Mouse (Mus musculus): Measurements from ENCODE around the gene Nipa1. TPM values are rescaled to one million over a fixed set of nuclear protein-coding genes. Genes with fewer than 3 reads are reported as not detected.
A peak's percentile ranks its signal among the peaks of the same experiment; 100 is the strongest.
"Not testable (repeated sequence)": the region's sequence is repeated elsewhere in the genome, so short reads cannot be mapped to it uniquely, and the experiment has no call there.

The Nipa1 gene
- polyA plus RNA-seq, 1 experiment from 2014 or later, result 8.9 TPM

DNA sequence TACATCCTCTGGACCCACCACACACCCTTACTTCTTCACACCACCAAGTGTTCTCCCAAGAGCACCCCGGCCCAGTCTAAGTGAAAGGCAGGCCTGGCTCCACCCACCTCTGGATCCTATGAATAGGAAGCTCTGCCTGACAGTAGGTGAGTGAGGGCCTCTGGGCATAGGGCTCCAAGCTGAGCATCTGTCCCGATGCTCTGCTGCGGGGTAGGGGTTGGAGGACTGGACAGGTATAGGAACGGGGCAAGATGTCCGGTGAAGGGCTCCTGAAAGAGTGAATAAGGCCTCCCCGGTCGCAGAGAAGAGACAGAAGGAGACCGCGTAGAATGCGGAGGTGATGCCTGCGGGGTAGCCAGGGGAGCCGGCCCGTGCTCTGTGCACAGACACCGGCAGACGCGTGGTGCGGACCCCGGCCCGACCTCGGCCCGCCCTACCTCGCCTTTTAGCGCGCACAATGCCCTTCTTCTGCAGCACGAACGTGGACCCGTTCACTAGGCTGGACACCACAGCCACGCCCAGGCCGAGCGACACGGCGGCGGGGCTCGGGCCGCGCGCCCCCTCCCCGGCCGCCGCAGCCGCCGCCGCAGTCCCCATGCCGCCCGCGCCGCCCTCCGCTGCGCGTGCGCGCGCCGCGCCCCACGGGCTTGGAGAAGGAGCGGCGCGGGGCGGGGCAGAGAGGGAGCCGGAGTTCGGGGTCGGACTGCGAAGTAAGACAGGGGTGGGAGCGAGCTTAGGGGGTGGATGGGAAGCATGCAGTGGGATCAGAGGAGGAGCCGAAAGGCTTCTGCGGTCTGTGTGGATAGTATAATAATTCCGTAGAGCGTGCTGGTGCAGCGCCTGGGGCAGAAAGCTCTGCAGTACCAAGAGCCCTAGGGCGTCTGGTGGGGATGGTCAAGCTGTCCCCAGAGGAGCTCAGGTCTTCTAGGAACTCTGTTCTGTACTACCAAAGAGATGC is 503 bp downstream of the Nipa1 start:
- Histone ChIP-seq H3K36me3 (no peaks in the 10 kb centered on the region), H3K9me3 (replicated peaks) (no peaks in the 10 kb centered on the region), H3K27ac (replicated peaks) (peak overlapping the region; percentile 87), H3K4me1 (peaks cover 12% of the 10 kb centered on the region), H3K27me3 (ENCODE audit: low read depth, poor library complexity, severe bottlenecking) (no peaks in the 10 kb centered on the region; the same call in 1 of the 2 replicates), H3K4me3 (peak overlapping the region; percentile 77)
- WGBS, result under 1% methylated on average over 68 of the region's 71 CpGs
- DNase-seq (ENCODE audit: low spot score), result peak; percentile 79

DNA sequence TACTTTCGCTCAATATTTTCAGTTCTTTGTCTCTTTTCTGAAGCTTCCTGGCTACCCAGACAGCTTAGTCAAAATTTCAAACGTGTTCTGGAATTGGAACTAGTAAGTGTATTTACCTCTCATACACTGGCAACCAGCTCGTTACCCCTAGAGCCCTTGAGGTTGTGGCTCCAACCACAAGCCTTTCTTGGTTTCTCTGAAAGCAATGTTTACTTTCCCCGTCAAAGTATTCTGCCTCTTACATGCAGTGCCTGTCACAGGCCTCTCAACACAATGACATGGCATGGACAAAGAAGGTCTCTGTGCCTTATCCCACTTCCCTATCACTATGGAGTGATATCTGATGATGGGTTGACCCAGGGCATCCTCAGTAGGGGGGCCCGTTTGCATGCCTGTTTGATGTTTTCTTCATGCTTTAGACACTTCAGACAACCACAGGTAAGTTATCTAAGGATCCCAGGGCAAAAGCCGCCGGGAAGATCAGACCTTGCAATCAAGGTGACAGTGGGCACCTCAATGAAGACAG is 1.2 kb downstream of the Nipa1 start:
- Histone ChIP-seq H3K36me3 (no peaks in the 10 kb centered on the region), H3K27me3 (ENCODE audit: low read depth, poor library complexity, severe bottlenecking) (no peaks in the 10 kb centered on the region; the same call in 1 of the 2 replicates), H3K4me3 (peak overlapping the region; percentile 77), H3K4me1 (peaks cover 12% of the 10 kb centered on the region), H3K9me3 (replicated peaks) (no peaks in the 10 kb centered on the region), H3K27ac (replicated peaks) (peak overlapping the region; percentile 87)
- WGBS, result 54% methylated on average over 7 of the region's 7 CpGs
- DNase-seq (ENCODE audit: low spot score), result no peak

DNA sequence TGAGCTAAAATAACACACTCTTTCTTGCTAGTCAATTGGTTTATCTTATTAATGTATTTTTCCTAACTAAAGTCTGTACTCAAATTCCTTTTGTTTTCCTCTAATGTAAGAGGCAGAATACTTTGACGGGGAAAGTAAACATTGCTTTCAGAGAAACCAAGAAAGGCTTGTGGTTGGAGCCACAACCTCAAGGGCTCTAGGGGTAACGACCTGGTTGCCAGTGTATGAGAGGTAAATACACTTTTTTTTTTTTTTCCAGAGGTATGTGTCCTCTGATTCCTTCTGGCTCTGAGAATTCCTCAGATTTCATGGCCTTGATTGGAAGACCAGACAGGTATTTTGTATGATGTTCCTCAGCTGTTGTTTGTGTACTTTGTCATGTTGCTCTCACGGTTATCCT is 2.0 kb downstream of the Nipa1 start:
- Histone ChIP-seq H3K27ac (replicated peaks) (no peak overlapping the region), H3K9me3 (replicated peaks) (no peaks in the 10 kb centered on the region), H3K4me1 (peaks cover 12% of the 10 kb centered on the region), H3K4me3 (no peak overlapping the region), H3K36me3 (no peaks in the 10 kb centered on the region), H3K27me3 (ENCODE audit: low read depth, poor library complexity, severe bottlenecking) (no peaks in the 10 kb centered on the region; the same call in 1 of the 2 replicates)
- 85% methylated on average over 3 of the region's 3 CpGs for WGBS
- DNase-seq (ENCODE audit: low spot score), result no peak

DNA sequence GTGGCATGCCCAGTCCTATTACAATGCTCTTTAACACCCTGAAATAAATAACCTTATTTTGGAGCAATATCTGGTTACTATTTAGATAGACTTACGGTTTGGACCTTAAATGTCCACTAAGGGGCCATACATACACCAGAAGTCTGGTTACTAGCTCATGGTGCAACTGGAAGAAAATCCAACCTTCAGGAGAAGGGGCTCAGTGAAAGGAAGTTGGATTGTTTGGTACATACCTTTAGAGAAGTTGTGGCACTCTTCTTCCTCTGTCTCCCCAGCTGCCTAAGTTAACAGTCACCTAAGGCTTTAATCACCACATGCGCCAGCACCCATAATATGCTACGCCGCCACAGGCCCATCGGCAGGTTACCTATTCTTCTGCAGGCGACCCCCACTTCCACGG is 3.9 kb downstream of the Nipa1 start:
- Histone ChIP-seq H3K4me3 (no peak overlapping the region), H3K9me3 (replicated peaks) (no peaks in the 10 kb centered on the region), H3K27me3 (ENCODE audit: low read depth, poor library complexity, severe bottlenecking) (no peaks in the 10 kb centered on the region; the same call in 1 of the 2 replicates), H3K27ac (replicated peaks) (no peak overlapping the region), H3K36me3 (no peaks in the 10 kb centered on the region), H3K4me1 (peaks cover 12% of the 10 kb centered on the region)
- WGBS, result 94% methylated on average over 7 of the region's 7 CpGs
- no peak for DNase-seq (ENCODE audit: low spot score)

DNA sequence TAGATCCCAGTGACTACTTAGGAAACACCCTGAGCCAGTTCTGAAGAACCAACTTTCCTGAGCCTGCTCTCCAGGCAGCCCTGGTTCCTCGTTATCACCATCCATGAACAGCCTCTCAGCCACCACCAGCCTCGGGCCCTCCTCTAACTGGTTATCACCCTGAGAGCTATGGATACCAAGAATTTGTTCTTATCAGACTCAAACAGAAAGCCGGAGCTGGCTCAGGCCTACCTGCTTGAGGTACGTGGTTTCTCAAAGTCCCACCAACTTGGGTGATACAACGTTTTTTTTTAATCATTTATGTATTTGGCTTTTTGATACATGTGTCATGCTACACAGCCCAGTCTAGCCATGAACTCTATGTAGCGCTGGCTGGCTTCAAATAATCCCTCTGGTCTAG is 4.6 kb downstream of the Nipa1 start:
- no peak overlapping the region for H3K4me3 ChIP-seq
- WGBS, result 90% methylated on average over 6 of the region's 6 CpGs
- no peaks in the 10 kb centered on the region for H3K9me3 ChIP-seq (replicated peaks)
- H3K4me1 ChIP-seq, result peaks cover 12% of the 10 kb centered on the region
- H3K36me3 ChIP-seq, result no peaks in the 10 kb centered on the region
- H3K27me3 ChIP-seq (ENCODE audit: low read depth, poor library complexity, severe bottlenecking), result no peaks in the 10 kb centered on the region
- no peak for DNase-seq (ENCODE audit: low spot score)
- no peak overlapping the region for H3K27ac ChIP-seq (replicated peaks)

DNA sequence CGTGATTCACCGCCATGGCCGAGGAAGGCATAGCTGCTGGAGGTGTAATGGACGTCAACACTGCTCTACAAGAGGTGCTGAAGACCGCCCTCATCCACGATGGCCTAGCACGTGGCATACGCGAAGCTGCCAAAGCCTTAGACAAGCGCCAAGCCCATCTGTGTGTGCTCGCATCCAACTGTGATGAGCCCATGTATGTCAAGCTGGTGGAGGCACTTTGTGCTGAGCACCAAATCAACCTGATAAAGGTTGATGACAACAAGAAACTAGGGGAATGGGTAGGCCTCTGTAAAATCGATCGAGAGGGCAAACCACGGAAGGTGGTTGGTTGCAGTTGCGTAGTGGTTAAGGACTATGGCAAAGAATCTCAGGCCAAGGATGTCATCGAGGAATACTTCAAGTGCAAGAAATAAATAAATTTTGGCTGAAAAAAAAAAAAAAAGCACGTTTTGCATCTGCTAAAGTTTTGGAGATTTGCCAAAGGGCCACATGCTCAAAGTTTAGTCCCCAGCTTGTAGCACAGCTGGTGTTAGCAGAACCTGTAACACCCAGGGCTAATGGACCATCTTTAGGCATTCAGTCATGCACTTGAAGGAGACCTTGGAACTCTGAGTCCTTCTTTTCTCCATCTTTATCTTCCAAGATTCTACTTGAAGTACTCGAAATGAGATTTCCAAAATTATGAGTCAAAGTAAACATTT is 5.6 kb downstream of the Nipa1 start:
- not testable (repeated sequence) for H3K4me3 ChIP-seq; H3K27me3 ChIP-seq (ENCODE audit: low read depth, poor library complexity, severe bottlenecking); H3K4me1 ChIP-seq; H3K27ac ChIP-seq (replicated peaks); H3K36me3 ChIP-seq; DNase-seq (ENCODE audit: low spot score); H3K9me3 ChIP-seq (replicated peaks)
- 89% methylated on average over 7 of the region's 18 CpGs for WGBS

DNA sequence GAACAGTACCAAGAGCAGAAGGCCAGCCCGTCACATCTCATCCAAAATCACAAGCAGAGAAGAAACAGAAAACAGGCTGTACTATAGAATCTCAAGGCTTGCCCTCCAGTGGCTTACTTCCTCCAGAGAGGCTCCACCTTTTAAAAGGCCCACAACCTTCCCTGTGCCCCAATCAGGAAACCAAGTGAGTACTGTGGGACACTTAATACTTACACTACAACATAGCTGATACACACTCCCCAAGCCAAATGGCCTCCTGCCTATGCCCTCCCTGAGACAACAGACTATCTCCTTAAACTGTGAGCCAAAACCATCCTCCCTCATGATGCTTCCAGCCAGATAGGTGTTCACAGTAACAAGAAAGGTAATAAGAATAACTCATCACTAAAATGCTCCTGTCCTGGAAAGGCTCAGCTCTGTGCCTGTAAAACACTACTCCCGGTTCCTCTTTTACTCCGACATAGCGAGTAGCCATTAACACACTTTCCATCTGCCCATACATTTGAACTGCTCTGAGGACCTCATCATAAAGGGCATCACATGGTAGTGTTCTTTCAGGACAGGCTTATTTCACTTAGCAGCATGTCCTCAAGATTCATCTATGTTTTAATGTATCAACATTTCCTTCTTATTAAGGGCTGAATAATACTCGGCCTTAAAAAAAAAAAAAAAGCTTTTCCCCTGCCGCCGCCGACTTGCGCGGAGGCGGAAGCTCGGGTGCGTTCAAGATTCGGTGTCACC is 6.3 kb downstream of the Nipa1 start:
- Histone ChIP-seq H3K4me1 (no peaks in the 10 kb centered on the region; the same call in 1 of the 2 replicates), H3K27me3 (ENCODE audit: low read depth, poor library complexity, severe bottlenecking) (no peaks in the 10 kb centered on the region), H3K36me3 (no peaks in the 10 kb centered on the region), H3K9me3 (replicated peaks) (no peaks in the 10 kb centered on the region), H3K27ac (replicated peaks) (no peak overlapping the region), H3K4me3 (no peak overlapping the region)
- DNase-seq (ENCODE audit: low spot score), result no peak
- 96% methylated on average over 14 of the region's 14 CpGs for WGBS

DNA sequence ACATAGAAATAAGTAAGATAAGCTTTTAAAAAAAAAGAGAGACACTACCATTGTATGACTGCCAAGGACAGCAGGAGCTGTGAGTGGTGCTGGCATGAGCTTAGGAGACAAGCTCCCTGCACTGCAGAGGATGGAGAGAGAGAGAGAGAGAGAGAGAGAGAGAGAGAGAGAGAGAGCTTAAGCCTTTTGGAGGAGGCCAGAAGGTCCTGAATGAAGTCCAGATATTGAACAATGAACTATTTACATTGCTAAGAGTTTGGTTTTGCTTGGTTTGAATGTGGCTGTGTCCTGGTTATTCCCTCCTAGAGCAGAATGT is 8.8 kb downstream of the Nipa1 start:
- H3K4me1 ChIP-seq, result no peaks in the 10 kb centered on the region
- no peaks in the 10 kb centered on the region for H3K9me3 ChIP-seq (replicated peaks)
- no peak overlapping the region for H3K27ac ChIP-seq (replicated peaks)
- H3K4me3 ChIP-seq, result no peak overlapping the region
- DNase-seq (ENCODE audit: low spot score), result no peak
- H3K27me3 ChIP-seq (ENCODE audit: low read depth, poor library complexity, severe bottlenecking), result no peaks in the 10 kb centered on the region
- no peaks in the 10 kb centered on the region for H3K36me3 ChIP-seq

DNA sequence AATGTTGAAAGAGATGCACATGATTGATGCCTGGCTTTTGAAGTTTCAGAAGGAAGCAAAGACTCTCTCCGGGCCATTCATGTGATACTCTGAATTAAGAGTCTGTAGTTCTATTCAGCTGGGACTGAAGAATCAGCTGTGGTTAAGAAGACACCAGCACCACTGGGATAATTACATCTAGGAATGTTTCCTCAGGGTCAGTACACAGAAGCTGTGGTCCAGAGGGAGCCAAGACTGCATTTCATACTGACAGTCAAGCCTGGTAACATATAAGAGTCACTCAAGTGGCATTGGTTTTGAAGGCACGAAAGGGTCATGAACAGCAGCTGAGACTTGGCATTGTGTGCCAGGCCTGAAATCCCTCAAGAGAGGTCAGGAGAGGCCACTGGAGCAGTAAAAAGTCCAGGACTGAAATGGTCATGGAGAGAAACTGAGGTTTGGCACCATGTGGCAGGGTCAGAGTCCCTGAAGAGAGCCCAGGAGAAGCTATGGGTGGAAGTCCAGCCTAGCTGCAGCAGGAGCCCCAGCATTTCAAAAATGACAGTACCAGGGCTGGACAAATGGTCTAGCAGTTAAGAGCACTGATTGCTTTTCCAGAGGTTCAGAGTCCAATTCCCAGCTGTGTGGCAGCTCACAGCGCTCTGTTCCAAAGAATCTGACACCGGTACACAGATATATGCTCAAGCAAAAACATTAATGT is 9.3 kb downstream of the Nipa1 start:
- no peaks in the 10 kb centered on the region for H3K9me3 ChIP-seq (replicated peaks)
- no peak overlapping the region for H3K4me3 ChIP-seq
- H3K4me1 ChIP-seq, result no peaks in the 10 kb centered on the region
- no peak overlapping the region for H3K27ac ChIP-seq (replicated peaks)
- H3K36me3 ChIP-seq, result no peaks in the 10 kb centered on the region
- 93% methylated on average over 4 of the region's 4 CpGs for WGBS
- H3K27me3 ChIP-seq (ENCODE audit: low read depth, poor library complexity, severe bottlenecking), result no peaks in the 10 kb centered on the region
- DNase-seq (ENCODE audit: low spot score), result no peak

DNA sequence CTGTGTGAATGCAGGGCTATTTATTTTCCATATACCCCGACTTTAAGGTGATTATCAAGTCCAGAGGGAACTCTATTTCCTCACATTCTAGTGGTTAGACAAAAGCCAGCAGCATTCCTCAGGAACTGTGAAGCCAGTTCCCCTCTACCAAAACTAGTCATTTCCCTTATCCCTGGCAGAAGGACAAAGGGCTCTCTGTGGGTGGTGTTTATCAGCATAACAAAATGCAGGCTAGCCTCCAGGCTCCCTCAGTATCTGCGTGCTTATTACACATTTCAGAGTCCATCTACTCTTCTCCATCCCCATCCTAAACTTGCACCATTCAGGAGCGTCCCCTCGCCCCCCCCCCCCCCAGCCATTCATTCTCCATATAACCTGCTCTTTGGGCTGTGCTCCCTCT is 20.8 kb downstream of the Nipa1 start:
- H3K4me1 ChIP-seq, result peaks cover 14% of the 10 kb centered on the region
- 13% methylated on average over 4 of the region's 4 CpGs for WGBS
- peak overlapping the region; percentile 59 for H3K27ac ChIP-seq (replicated peaks)
- peak; percentile 14 for DNase-seq (ENCODE audit: low spot score)
- no peaks in the 10 kb centered on the region for H3K9me3 ChIP-seq (replicated peaks)
- H3K4me3 ChIP-seq, result no peak overlapping the region
- H3K36me3 ChIP-seq, result no peaks in the 10 kb centered on the region
- no peaks in the 10 kb centered on the region for H3K27me3 ChIP-seq (ENCODE audit: low read depth, poor library complexity, severe bottlenecking)

DNA sequence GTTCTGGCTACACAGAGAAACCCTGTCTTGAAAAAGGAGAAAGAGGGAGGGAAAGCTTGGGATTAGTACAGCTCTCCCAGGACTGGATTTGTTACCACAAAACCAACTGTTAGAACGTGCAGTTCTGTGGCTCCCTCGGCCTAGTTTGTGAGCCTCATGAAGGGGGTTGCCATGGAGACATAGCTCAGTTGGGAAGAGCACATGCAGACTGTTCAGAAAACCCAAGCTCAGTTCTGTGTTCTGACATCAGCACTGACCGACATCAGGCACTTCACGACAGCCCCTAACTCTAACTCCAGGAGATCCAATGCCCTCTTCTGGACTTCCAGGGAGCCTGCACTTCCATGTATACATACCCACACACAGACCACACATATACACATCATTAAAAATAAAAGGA is 24.7 kb downstream of the Nipa1 start:
- no peak overlapping the region for H3K4me3 ChIP-seq
- no peak overlapping the region for H3K27ac ChIP-seq (replicated peaks)
- 54% methylated on average over 4 of the region's 4 CpGs for WGBS
- peaks cover 14% of the 10 kb centered on the region for H3K4me1 ChIP-seq
- no peaks in the 10 kb centered on the region for H3K36me3 ChIP-seq
- no peak for DNase-seq (ENCODE audit: low spot score)
- H3K9me3 ChIP-seq (replicated peaks), result no peaks in the 10 kb centered on the region
- no peaks in the 10 kb centered on the region for H3K27me3 ChIP-seq (ENCODE audit: low read depth, poor library complexity, severe bottlenecking)

DNA sequence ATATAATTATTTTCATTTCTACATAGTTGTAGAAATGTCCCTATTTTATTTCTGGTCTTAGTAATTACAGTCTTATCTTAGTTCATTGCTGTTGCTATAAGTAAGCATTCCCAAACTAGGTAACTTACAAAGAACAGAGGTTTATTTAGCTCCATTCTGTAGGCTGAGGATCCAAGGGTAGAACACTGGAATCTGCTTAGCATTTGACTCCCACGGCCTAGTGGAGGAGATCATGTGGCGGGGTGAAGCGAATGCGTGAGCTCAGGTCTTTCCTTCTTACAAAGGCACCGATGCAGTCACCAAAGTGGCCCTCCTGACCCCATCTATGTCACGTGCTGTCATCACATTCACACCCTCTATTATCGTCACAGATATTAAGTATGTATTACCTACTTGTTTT is 27.9 kb downstream of the Nipa1 start:
- WGBS, result 90% methylated on average over 7 of the region's 7 CpGs
- DNase-seq (ENCODE audit: low spot score), result no peak
- Histone ChIP-seq H3K36me3 (no peaks in the 10 kb centered on the region), H3K4me3 (no peak overlapping the region), H3K27ac (replicated peaks) (no peak overlapping the region), H3K4me1 (0 out of 2 replicates have a peak, but pooled peaks cover 2% of the 10 kb centered on the region), H3K27me3 (ENCODE audit: low read depth, poor library complexity, severe bottlenecking) (no peaks in the 10 kb centered on the region), H3K9me3 (replicated peaks) (no peaks in the 10 kb centered on the region)
